In the genomic region with DNA sequence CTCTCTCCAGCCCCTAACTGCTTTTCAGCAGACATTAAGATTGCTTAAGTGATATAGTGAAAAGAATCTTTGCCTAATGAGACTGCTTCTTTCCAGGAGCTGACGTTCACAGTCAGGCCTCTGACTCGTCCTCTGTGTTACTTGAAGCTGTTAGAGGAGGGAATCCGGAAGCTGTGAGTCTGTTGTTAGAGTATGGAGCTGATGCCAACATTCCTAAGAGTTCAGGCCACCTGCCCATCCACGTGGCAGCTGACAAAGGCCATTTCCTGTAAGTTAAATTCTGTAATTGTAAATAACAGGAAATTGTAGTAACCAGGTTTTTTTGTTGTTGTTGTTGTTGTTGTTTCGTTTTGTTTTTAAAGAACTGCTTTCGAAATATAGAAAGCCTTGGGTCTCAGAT, we compare ENCODE assay signal across 19 mouse cellular contexts. TPM values are rescaled to one million over a fixed set of nuclear protein-coding genes. Genes with fewer than 3 reads are reported as not detected.
DNase-seq lines count a peak whose midpoint lies in the region; ATAC-seq and TF ChIP-seq lines count a peak whose summit lies in the region.
"Had no signal": no experiment of that assay in that cellular context is flagged by ENCODE, and none has a peak within 500 bp of the region (broad histone marks: within the 10 kb centered on the region; RNA-seq: fewer than 3 reads in every experiment).

No protein-coding gene starts in this region.

- no peaks in the 10 kb centered on the region for H3K27me3 ChIP-seq in kidney, embryonic 16.5 days (ENCODE audit: insufficient read depth, low read length)
- H3K27me3 ChIP-seq in lung, postnatal 0 days (replicated peaks; ENCODE audit: insufficient read depth, low read length), result no peaks in the 10 kb centered on the region
- H3K27me3 ChIP-seq: forebrain, embryonic 12.5 days; hindbrain, embryonic 12.5 days; limb, embryonic 15.5 days; neural tube, embryonic 12.5 days had no signal

- no peak overlapping the region for H3K27ac ChIP-seq in kidney, embryonic 16.5 days (ENCODE audit: low read length)
- H3K27ac ChIP-seq in lung, postnatal 0 days (ENCODE audit: low read length), result no peak overlapping the region
- H3K27ac ChIP-seq: forebrain, embryonic 12.5 days; hindbrain, embryonic 12.5 days; limb, embryonic 15.5 days; neural tube, embryonic 12.5 days; stomach, postnatal 0 days had no signal

- no peak overlapping the region for H3K4me2 ChIP-seq in kidney, embryonic 16.5 days (replicated peaks; ENCODE audit: low read depth, low read length)
- no peak overlapping the region for H3K4me2 ChIP-seq in lung, postnatal 0 days (replicated peaks; ENCODE audit: low read depth, low read length)
- H3K4me2 ChIP-seq: forebrain, embryonic 12.5 days; hindbrain, embryonic 12.5 days; limb, embryonic 15.5 days; neural tube, embryonic 12.5 days had no signal

- H3K36me3 ChIP-seq in kidney, embryonic 16.5 days (ENCODE audit: insufficient read depth, low read length), result no peaks in the 10 kb centered on the region
- no peaks in the 10 kb centered on the region for H3K36me3 ChIP-seq in lung, postnatal 0 days (ENCODE audit: insufficient read depth, low read length)
- H3K36me3 ChIP-seq: forebrain, embryonic 12.5 days; hindbrain, embryonic 12.5 days; limb, embryonic 15.5 days; neural tube, embryonic 12.5 days had no signal

- DNase-seq in kidney, adult 18-20 months, result peak; percentile 40
- DNase-seq in ZHBTc4 (ENCODE audit: low read depth, low spot score), result peak; percentile 54
- DNase-seq in heart, postnatal 36 days, result peak; percentile 13 to 20
- DNase-seq in lung, postnatal 0 days (ENCODE audit: low spot score), result peak; percentile 58
- no peak for DNase-seq in urinary bladder, postnatal 25 days (ENCODE audit: low spot score)
- no peak for DNase-seq in thymus, postnatal 14 days
- no peak for DNase-seq in right cerebral cortex, postnatal 14 days
- DNase-seq: cerebellum, adult 9-10 months; gastrocnemius, postnatal 36 days; midbrain, embryonic 14.5 days had no signal

- no peak for TF ChIP-seq EP300 in lung, postnatal 0 days (IDR thresholded peaks at IDR 0.05)

- intact Hi-C loops in heart, postnatal 36 days (cut with DNase I), result loop anchor here (5.0 kb wide), 1 partner anchor 49 kb away; no protein-coding TSS in a partner anchor

- no peak overlapping the region for H3K4me3 ChIP-seq in kidney, embryonic 16.5 days (ENCODE audit: low read length)
- no peak overlapping the region for H3K4me3 ChIP-seq in lung, postnatal 0 days (ENCODE audit: low read depth, low read length)
- H3K4me3 ChIP-seq: forebrain, embryonic 12.5 days; hindbrain, embryonic 12.5 days; limb, embryonic 15.5 days; neural tube, embryonic 12.5 days had no signal

- no peak for ATAC-seq in kidney, embryonic 16.5 days (ENCODE audit: low FRiP score, low TSS enrichment)
- 0 out of 2 replicates have a peak, but pooled peaks have one; percentile 35 for ATAC-seq in lung, postnatal 0 days

- TF ChIP-seq CTCF in lung, postnatal 0 days (IDR thresholded peaks at IDR 0.05), result no peak

- no peaks in the 10 kb centered on the region for H3K9me3 ChIP-seq in kidney, embryonic 16.5 days (ENCODE audit: low read length)
- H3K9me3 ChIP-seq in lung, postnatal 0 days (ENCODE audit: low read length), result no peaks in the 10 kb centered on the region
- H3K9me3 ChIP-seq: forebrain, embryonic 12.5 days; hindbrain, embryonic 12.5 days; limb, embryonic 15.5 days; neural tube, embryonic 12.5 days had no signal

- H3K4me1 ChIP-seq in kidney, embryonic 16.5 days (ENCODE audit: insufficient read depth, low read length), result no peaks in the 10 kb centered on the region
- no peaks in the 10 kb centered on the region for H3K4me1 ChIP-seq in lung, postnatal 0 days (ENCODE audit: insufficient read depth, low read depth, low read length)
- H3K4me1 ChIP-seq: forebrain, embryonic 12.5 days; limb, embryonic 15.5 days had no signal

- 71% methylated on average over 6 of the region's 6 CpGs for WGBS in kidney, embryonic 16.5 days
- WGBS in lung, postnatal 0 days, result 46% methylated on average over 6 of the region's 6 CpGs

- H3K9ac ChIP-seq in kidney, embryonic 16.5 days (replicated peaks; ENCODE audit: low read length), result no peak overlapping the region
- no peak overlapping the region for H3K9ac ChIP-seq in lung, postnatal 0 days (replicated peaks; ENCODE audit: low read depth)
- H3K9ac ChIP-seq: forebrain, embryonic 12.5 days; hindbrain, embryonic 12.5 days; limb, embryonic 15.5 days; neural tube, embryonic 12.5 days had no signal

RNA-seq across cellular contexts. Expression of gene Asb14, which starts 16.8 kb away (rescaled TPM):
- 0.14 TPM in 1 of 2 replicates, not detected in the other for polyA plus RNA-seq in kidney, embryonic 16.5 days (2015; fragmentation: Nextera tagmentation; extraction: Ambion mirVana)
- total RNA-seq in heart, postnatal 36 days (2021), result 10 to 100 TPM; 89.6 to 92.3 TPM
- polyA plus RNA-seq in lung, postnatal 0 days (2015; fragmentation: Nextera tagmentation; extraction: Ambion mirVana), result 0.24 and 0.64 TPM in 2 replicates
- total RNA-seq: left cerebral cortex, adult 18-20 months had no signal
- polyA plus RNA-seq: embryonic facial prominence, embryonic 11.5 days; hindbrain, embryonic 12.5 days; large intestine, adult 2 months had no signal

RNA-seq across cellular contexts. Expression of gene Appl1, which starts 59.8 kb away (rescaled TPM):
- polyA plus RNA-seq in kidney, embryonic 16.5 days (2015; fragmentation: Nextera tagmentation; extraction: Ambion mirVana), result 31.3 and 32.1 TPM in 2 replicates
- total RNA-seq in heart, postnatal 36 days (2021), result 10 to 100 TPM; 19.7 to 21.8 TPM
- 27.8 and 29.9 TPM in 2 replicates for polyA plus RNA-seq in lung, postnatal 0 days (2015; fragmentation: Nextera tagmentation; extraction: Ambion mirVana)

Comparison
In these comparisons a context has a peak if more than half of its experiments do, and no peak if none do; other contexts are left out.
1. DNase-seq: peak in kidney, adult 18-20 months (single experiment), ZHBTc4 (single experiment), heart, postnatal 36 days (2 of 2) and lung, postnatal 0 days (single experiment); none in urinary bladder, postnatal 25 days (single experiment), thymus, postnatal 14 days (single experiment) and right cerebral cortex, postnatal 14 days (single experiment).